Mouse (Mus musculus) urinary bladder, postnatal 25 days (tissue): Measurements from ENCODE around the gene Zfp423.

Source experiments
- DNase-seq: peaks from one replicate; pipeline ENCODE4 v3.0.0; 2022; ENCODE audit warnings: low spot score

Zfp423 gene

GRCm38 (mm10) chr8:87803437-87803836 lies 156.0 kb downstream of the Zfp423 start:
- no peak for DNase-seq

- no peak for DNase-seq
Measured at GRCm38 (mm10) chr8:87802571-87802970, 156.8 kb downstream of the Zfp423 start.

DNA sequence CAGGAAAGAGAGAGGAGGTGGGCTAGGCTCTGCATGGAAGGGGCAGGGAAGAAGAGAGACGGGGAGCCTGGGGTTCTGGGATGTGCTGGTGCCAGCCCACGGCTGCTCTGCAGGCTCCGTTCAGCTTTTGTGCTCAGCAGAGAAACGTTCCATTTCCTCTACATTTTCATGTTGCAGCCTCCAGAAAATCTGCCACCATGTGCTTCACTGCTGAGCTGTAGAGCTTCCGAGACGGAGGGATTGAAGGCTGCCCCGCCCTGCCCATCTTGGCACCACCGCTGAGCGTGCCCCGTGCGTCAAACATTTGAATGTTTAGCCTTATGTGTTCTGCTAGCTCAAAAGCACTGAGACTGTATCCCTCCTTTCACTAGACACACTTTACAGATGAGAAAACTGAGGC lies 159.3 kb downstream of the Zfp423 start:
- no peak for DNase-seq

DNA sequence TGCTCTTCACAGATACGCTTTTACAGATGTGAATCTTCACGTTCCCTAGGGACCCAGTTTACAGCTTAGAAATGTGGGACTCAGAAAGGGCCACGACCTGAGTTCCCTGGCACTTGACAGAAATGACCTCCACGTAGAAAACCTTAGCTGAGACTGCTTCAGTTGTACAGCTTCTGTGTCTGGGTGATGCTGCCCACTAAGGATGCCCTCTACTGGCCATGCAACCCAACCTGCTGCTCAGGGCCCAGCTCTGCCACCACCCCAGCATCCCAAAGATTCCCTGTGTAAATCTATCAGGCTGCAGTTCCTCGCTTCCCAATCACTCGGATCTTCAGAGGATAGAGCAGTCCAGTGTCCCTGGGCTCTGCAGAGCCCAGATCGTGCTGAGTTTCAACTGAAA lies 163.2 kb downstream of the Zfp423 start:
- DNase-seq, result no peak

- DNase-seq, result no peak
Measured at GRCm38 (mm10) chr8:87794639-87795038, 164.8 kb downstream of the Zfp423 start.

DNA sequence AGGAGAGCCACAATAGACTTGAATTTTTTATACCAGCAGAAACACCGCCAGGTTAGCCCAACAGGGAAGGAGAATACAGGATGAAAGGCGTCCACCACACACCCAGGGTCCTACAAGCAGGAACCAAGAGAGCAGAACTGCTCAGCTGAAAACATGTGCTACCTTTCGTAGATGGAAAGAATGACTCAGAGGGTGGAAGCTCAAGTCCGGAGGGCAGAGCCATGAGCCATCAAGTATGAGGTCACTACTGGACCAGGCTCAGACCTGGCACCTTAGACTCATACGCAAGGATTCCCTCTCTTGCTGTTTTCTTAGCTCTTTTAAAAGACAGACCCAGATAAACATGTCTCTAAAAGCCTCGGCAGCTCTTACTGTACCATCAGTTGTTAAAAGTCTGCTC lies 168.3 kb downstream of the Zfp423 start:
- no peak for DNase-seq

GRCm38 (mm10) chr8:87784641-87785439 lies 174.6 kb downstream of the Zfp423 start:
- DNase-seq, result no peak

DNA sequence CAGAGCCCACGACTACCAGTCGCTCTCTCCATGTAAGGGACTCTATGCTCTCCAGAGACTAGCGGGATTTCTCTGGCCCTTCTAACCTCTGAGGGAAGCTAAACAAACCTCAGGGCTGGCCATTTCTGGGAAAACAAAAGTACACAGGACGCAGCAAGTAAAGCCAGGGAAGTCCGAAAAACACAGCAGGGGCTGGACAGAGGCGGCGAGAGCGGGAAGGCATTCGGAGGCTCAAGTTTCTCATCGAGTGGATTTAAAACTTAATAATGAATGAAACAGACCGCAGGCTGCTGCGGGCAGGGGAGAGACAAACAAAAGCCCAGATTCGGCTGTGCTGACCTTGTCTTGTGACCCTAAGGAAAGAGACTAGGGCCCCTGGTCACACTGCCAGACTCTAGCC lies 175.2 kb downstream of the Zfp423 start:
- DNase-seq, result no peak

DNA sequence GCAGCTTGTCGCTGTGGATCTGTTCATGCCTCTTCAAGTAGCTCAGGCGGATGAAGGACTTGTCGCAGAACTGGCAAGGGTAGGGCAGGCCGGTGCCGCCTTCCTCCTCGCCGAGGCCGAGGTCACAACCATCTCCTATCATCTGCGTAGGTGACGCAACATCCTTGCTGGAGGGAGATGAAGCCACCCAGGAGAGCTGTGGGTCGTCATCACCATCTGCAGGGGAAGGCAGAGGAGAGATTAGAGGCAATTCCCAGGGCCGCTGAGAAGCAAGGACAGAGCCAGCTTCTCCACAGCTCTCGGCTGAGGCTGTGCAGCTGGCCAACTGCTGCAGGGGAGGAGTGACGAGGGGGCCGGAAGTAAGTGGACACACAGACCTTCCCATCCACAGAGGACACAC lies 176.2 kb downstream of the Zfp423 start:
- DNase-seq, result no peak

- DNase-seq, result no peak
Measured at GRCm38 (mm10) chr8:87777586-87777985, 181.8 kb downstream of the Zfp423 start.

GRCm38 (mm10) chr8:87775889-87776288 lies 183.5 kb downstream of the Zfp423 start:
- DNase-seq, result no peak

DNA sequence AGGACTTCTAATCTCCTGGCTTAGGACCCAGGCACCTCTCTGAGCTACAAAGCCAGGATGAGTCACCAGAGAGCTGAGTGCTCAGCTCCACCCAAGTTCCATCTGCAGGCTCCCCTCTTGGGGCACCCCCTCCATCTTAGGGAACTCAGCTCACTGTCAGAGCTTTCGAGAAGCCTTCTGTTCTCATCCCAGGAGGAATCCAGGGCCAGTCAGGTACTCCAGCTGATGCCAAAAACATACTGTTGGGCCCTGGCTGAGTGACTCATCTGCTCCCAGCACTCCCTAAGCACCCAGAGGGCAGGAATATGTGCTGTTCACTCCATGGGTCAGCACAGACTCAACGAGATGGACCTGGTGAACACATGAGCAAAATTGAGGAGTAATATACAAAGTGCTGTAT lies 184.4 kb downstream of the Zfp423 start:
- DNase-seq, result no peak

DNA sequence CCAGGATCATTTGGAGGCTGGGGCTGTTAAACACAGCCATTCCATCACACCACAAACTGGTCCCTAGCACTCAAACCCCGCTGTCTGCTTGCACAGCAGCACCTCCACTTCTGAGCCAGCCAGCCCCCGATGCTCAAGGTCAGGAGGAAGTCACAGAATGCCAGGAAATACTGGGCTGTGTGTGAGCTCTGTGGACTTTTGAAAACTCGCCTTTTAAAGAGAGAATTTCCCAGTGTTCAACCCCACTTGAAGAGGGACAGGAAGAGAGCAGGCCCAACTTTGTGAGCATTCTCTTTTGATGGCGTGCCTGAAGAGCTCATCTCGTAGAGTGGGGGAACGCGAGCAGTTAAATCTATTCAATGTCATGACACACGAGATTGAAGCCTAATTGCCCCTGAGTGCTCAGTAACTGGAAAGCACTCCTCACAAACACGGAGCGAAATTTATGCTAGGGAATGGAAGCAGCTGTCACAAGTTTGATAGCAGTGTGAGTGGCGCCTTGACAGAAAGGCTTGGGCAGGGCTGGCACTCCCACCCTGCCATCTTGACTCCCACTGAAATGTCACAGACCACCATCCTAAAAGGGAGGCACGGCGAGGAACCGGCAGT lies 186.4 kb downstream of the Zfp423 start:
- DNase-seq, result no peak

- DNase-seq, result no peak
Measured at GRCm38 (mm10) chr8:87767882-87768281, 191.5 kb downstream of the Zfp423 start.

- no peak for DNase-seq
Measured at GRCm38 (mm10) chr8:87765276-87765675, 194.1 kb downstream of the Zfp423 start.

- no peak for DNase-seq
Measured at GRCm38 (mm10) chr8:87758750-87759149, 200.6 kb downstream of the Zfp423 start.

GRCm38 (mm10) chr8:87754853-87755252 lies 204.5 kb downstream of the Zfp423 start:
- no peak for DNase-seq

GRCm38 (mm10) chr8:87753636-87754035 lies 205.8 kb downstream of the Zfp423 start:
- no peak for DNase-seq

- DNase-seq, result no peak
Measured at GRCm38 (mm10) chr8:87753148-87753547, 206.2 kb downstream of the Zfp423 start.

DNA sequence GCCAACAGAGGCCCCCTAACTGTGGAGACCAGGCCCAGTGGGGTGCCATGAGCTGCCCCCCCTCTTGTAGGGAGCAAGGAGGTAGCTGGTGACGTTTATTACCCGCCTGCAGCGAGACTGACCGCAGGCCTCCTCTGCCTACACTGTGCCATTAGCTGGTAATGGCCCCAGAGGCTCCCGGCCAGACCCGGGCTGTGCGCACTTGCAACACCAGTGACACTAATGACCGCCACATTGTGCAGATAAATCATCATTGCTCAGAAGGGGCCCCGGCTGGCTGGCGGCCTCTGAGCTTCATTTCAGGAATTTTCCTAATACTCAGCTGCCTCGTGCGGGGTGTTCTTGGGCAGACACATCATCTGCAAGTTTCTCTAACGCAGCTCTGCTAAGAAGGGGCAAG lies 206.7 kb downstream of the Zfp423 start:
- DNase-seq, result no peak

DNA sequence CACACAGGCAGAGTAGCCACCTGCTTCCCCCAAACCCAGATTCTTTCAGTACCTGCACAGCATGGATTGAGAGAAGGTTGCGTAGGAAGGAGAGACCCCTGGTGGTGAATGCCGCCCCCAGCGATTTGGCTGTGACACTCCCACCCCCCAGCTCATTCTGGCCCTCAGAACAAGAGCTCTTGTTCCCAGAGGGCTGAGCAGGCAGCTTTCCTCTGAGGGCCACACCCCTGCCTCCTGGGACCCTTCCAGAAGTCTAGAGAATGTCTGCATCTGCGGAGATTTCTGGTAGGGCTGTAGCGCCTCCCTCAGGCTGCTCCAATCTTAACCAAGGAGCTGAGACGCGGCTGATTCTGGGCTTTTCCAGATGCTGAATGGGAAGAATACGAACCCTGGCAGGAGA lies 211.8 kb downstream of the Zfp423 start:
- DNase-seq, result peak; percentile 37

- no peak for DNase-seq
Measured at GRCm38 (mm10) chr8:87747142-87747541, 212.3 kb downstream of the Zfp423 start.

GRCm38 (mm10) chr8:87746072-87746471 lies 213.3 kb downstream of the Zfp423 start:
- DNase-seq, result peak; percentile 14
